Mouse (Mus musculus) inflammation-experienced regulatory T-cells, adult 16 weeks (primary cell): Measurements from ENCODE around the gene Fmo4. TPM values are rescaled to one million over a fixed set of nuclear protein-coding genes. Genes with fewer than 3 reads are reported as not detected.

Experiments used
- polyA plus RNA-seq: library from polyadenylated mRNA; unstranded; fragments of 100-300 nt; shearing (Covaris generic); gene quantifications from one replicate; pipeline ENCODE4 v1.2.1, GENCODE M21; 2017

The Fmo4 gene
- polyA plus RNA-seq = not detected

DNA sequence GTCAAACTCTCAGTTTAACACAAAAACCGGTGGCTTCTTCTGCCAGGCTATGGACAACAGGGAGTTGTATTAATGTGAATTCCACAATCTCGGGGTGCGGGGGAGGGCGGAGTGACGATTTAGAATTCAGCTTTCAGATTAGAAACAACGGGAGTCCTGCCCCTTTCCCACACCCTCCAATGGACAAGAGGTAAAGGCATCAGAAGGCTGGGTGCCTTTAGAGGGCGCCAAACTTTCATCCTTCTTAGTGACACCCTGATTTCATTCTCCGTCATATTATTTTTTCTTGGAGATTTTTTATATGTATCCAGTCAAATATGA lies at the start of gene Fmo4:
TSS of gene Fmo4 (minus strand) at position 137 of the 321 bp plus-strand sequence.

Other genes with a start within 250 kb of the Fmo4 start
- 110 TPM for gene Vamp4, start 243.5 kb downstream of the Fmo4 start, polyA plus RNA-seq
- gene Myoc, start 174.8 kb downstream of the Fmo4 start, polyA plus RNA-seq = not detected
- gene Myocos, start 155.8 kb downstream of the Fmo4 start, polyA plus RNA-seq = not detected
- gene Prrc2c, start 73.4 kb downstream of the Fmo4 start, polyA plus RNA-seq = 289 TPM
- 0.76 TPM for gene Fmo1, start 52.6 kb upstream of the Fmo4 start, polyA plus RNA-seq
- not detected for gene Fmo2, start 84.8 kb upstream of the Fmo4 start, polyA plus RNA-seq
- not detected for gene Fmo6, start 123.5 kb upstream of the Fmo4 start, polyA plus RNA-seq
- not detected for gene Fmo3, start 170.6 kb upstream of the Fmo4 start, polyA plus RNA-seq